ENCODE assay signal across 18 mouse cellular contexts in the genomic region with DNA sequence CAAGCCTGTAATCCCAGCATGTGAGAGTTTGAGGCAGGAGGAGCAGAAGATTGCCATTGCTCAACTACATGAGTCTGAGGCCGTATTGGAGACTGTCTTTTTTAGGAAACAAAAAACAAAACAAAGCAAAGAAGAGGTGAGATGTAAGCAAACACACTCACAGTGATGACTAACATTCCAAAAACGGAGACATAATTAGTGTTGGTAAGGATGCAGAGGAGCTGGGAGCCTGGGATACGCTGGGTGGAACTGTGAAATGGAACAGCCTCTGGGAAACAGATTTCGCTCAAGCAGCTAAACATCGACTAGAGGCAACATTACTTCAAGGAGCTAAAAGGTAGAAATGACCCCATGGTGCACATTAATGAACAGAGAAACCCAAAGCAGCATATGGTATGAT.
"Had no signal": no experiment of that assay in that cellular context is flagged by ENCODE, and none has a peak within 500 bp of the region (broad histone marks: within the 10 kb centered on the region; RNA-seq: fewer than 3 reads in every experiment).

No protein-coding gene starts in this region.

- H3K27me3 ChIP-seq: midbrain, embryonic 13.5 days; midbrain, embryonic 15.5 days; neural tube, embryonic 15.5 days; stomach, embryonic 15.5 days had no signal

- H3K9me3 ChIP-seq: liver, embryonic 12.5 days; midbrain, embryonic 13.5 days; midbrain, embryonic 15.5 days; neural tube, embryonic 13.5 days; neural tube, embryonic 15.5 days; stomach, embryonic 15.5 days had no signal

- H3K4me1 ChIP-seq: liver, embryonic 12.5 days had no signal

- H3K36me3 ChIP-seq: liver, embryonic 12.5 days; midbrain, embryonic 13.5 days; midbrain, embryonic 15.5 days; neural tube, embryonic 13.5 days; neural tube, embryonic 15.5 days; stomach, embryonic 15.5 days had no signal

- H3K9ac ChIP-seq: liver, embryonic 12.5 days; liver, embryonic 14.5 days; lung, embryonic 14.5 days; midbrain, embryonic 13.5 days; midbrain, embryonic 15.5 days; neural tube, embryonic 13.5 days; neural tube, embryonic 15.5 days; stomach, embryonic 15.5 days had no signal

- H3K27ac ChIP-seq: liver, embryonic 12.5 days; liver, embryonic 14.5 days; midbrain, embryonic 13.5 days; midbrain, embryonic 15.5 days; neural tube, embryonic 13.5 days; neural tube, embryonic 15.5 days; stomach, embryonic 15.5 days; stomach, postnatal 0 days had no signal

- H3K4me3 ChIP-seq: liver, embryonic 12.5 days; midbrain, embryonic 13.5 days; midbrain, embryonic 15.5 days; myocyte; neural tube, embryonic 13.5 days; neural tube, embryonic 15.5 days; stomach, embryonic 15.5 days had no signal

- ATAC-seq: liver, embryonic 12.5 days; midbrain, embryonic 13.5 days; midbrain, embryonic 15.5 days had no signal

- DNase-seq: lung, adult 18-20 months; lung, embryonic 14.5 days; lung, postnatal 10 days; lung, postnatal 4 days; right cerebral cortex, postnatal 25 days; thymus, adult 18-20 months; thymus, postnatal 14 days; thymus, postnatal 4 days had no signal

- H3K4me2 ChIP-seq: liver, embryonic 12.5 days; lung, embryonic 14.5 days; midbrain, embryonic 11.5 days; midbrain, embryonic 13.5 days; midbrain, embryonic 15.5 days; neural tube, embryonic 13.5 days; neural tube, embryonic 15.5 days; stomach, embryonic 15.5 days had no signal
